Mouse (Mus musculus): ENCODE results near the gene Acod1.

Gene Acod1

DNA sequence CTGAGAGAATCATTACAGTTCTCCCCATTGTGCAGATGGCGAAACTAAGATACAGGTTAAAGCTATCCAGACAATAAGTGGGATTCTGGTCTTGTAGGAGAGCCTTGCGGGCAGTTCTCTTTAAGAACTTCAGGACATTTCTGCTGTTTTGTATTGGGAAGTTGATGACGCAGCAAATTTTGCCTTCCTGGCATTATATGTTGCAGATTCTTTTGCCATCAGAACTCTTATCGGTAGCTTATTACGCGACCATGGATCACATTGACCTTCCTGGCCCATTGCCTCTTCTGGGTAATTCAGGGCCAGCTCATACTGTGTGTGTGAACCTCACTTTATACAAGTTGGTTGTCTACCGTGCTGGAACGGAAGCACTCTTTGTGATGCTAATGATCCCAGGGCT lies 27.0 kb downstream of the Acod1 start:
- DNase-seq, result no peak

DNA sequence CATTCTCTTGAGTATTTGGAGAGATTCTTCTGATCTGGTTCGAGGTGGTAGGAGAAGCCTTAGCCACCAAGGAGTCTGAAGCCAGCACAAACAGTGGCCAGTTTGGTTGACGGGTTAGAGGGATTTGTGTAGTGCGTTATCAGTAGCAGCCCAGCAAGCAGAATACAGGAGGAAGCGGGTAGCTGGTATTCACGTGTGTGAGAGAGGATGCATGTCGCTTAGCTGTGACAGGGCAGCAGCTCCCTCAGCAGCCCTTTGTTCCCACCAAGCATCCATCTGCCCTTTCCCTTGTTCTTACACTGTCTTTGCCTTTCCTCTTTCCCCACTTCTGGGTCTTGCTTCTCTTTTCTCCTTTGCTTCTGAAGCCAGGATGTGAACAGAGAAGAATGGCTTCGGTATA lies 28.4 kb downstream of the Acod1 start:
- DNase-seq, result no peak

DNA sequence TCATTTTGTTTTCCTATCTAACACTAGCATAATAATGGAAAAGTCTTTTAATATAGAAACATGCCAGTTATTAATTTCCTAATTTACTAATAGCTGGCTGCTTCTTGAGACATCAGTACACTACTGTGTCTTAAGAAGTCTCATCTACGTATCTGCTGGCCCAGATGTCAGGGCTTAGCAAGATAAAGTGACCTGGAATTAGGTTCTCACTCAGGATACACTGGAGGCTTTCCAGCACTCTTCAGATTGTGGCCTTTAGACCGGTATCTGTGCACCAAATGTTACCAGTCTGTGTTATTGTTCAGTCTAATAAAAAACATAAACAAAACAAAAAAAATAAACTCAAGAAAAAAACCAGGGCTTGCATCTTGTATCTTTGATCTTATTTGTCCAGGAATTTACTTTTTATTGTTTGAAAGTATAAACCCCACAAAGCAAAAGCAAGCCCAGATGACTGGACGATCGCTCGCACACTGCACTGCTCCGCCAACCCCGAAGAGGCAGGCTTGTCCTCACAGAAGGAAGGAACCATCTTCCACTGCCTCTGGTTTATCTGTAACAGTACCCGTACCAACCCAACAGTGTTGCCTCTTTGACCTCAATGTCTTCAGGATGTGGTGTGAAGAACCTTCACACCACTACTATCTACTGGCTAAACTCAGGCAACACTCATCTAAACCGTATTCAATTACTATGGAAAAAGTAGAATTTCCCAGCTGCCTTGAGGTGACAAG lies 30.7 kb downstream of the Acod1 start:
- DNase-seq, result no peak

DNA sequence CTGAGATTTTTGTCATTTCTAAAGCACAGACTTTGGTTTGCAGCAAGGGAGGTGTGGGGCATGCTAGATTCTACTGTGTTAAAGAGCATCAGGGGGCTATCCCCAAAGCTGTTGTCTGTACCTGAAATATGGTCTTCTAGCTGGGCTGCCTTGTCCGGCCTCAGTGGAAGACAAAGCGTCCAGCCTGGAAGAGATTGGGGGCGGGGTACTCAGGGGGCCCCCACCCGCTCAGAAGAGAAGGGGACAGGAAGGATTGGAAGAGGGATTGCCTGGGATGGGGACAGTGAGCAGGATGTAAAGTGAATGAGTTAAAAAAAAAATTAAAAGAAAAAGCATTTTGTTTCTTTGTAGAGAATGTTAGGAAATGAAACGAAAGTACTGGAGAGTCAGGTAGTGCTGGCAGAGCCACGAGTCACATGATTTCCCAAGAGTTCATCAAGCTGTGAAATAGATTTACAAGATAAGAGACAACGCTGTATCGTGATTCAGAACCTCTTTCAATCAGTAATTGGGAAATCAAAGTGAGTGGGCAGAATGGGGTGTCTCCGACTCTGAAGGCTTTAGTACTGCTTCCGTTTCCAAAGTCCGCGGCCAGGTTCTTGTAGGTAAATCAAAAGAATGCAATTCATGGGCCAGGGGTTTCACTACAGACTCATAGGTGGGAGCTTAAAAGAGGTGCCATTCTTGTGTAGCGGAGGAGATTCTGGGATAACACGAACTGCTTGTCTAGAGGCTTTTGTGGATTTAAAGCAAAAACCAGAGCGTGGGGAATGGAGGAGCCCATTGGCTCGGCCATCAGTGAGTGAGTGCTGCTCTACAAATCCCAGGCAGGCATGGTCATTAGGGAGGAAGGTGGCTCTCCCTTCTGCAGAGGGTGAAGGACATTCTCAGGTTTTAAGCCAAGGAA lies 31.5 kb downstream of the Acod1 start:
- no peak for DNase-seq

DNA sequence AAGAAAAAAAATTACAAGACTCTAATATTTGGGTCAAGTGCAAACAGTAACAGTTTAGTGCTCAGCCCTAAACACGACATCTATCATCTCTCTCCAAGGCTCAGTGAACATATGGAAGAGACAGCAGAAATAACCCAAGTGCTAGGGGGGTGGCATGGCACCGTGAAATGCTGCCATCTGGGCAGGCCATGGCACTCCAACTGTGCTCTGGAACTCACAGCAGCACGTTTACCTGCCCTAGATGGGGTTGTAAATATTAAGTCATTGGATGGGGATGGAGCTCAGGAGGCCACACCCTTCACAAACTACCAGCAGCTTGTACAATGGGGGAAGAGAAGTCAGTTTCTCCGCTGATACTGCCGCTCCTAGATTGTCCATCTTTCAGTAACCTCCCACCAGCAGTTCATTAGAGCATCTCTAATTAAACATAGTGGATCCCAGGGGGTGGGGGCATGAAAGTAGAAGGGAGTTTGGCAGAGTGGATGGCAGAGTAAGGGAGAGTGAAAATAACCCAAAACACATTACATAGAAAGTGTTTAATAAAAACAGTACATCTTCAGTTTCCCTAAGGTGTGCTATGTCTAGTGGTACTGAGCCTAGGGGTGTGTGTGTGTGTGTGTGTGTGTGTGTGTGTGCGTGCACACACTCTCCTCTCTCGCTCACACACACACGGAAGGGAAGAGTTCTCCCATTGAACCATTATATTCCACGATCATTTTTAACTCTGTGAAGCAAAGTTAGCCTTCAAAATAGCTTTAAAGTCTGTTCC lies 32.6 kb downstream of the Acod1 start:
- DNase-seq, result no peak

DNA sequence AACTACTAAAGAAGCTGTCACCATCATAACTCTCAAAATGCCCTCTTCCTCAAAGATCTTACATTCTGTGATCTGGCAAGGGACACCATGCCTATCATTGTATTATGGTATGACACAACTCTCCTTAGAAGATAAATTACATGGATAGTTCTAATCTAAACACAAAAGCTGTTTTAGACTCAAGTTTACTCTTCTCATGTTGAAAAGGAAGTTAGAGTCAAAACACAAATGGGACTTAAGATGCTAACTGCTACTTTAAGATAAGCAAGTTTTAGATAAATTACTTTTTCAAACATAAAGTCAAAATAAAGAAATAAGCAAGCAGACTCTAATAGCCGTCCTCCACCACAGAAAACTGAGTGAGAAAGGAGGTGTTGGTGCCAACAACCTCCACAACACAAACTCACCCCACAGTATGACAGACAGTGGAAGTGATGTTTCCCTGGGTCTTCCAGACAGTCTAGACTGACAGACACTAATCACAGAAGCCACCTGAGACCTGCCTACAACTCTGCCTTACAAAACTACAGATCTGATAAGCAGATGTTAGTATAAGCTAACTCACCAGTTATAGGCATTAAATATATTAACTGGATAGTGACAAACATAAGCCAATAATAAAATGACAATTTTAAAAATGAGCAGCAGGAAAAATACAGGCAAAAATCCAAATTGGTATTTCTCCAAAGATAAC lies 39.2 kb downstream of the Acod1 start:
- DNase-seq, result no peak

DNA sequence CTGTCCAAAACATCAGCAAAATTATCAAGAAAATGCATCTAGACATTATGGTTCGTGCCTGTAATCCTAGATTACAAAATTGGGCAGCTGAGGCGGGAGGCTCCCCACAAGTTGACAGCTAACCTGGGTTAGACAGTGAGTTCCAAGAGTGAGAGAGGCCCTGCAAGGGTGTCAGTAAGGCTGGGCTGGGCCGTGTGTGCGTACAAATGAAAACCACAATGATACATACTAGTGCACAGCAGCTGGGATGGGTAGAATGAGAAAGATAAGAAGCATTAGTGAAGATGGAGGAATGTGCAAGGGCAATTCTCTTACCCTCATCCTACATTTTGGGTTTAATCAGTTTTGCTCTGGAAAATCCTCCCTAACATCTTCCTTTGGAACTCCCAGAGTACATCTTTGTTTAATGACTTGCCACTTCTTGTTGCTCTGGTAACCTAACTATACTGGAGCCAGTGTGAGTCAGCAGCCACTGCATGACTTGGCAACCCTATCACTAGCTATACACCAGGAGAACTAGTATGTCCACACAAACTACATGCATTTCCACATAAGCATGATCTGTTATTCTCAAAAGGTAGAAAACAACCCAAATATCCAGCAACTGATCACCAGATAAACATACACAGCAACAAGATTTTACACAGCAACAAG lies 40.0 kb downstream of the Acod1 start:
- no peak for DNase-seq

DNA sequence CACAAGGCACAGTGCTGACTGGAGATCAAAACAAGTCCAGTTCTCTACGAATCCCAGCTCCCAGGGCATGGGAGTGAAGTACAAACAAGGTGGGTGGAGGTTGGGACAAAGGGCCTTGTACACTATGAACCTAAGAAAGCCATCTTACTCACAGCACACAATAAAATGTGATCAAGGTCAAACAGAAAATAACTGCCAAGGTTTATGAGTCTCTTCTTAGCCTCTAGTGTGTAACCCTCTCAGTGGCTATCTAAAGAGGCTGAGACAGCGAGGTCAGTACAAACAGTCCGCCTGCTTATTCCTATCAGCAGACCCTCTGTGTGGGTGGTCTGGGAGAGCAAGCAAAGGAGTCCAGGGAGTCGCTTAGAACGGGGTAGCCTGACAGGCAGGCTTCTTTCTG lies 41.1 kb downstream of the Acod1 start:
- no peak for DNase-seq

DNA sequence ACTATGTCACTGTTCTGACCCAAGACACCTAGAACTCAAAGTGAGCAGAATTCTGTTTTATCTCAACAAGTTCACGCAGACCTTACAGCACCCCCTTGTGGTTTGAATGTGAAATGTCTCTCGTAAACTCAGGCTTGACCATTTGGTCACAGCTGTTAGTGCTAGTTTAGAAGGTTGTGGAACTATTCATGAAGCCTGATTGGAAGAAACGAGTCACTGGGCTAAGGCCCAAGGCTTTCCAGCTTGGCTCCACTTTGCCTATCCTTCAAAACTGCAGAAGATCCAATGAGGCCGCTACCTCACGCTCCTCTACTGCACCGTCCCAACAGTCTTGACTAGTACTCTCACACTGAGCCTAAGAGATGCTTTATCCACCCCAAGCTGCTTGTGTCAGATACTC lies 41.8 kb downstream of the Acod1 start:
- DNase-seq, result peak; percentile 46 to 61

DNA sequence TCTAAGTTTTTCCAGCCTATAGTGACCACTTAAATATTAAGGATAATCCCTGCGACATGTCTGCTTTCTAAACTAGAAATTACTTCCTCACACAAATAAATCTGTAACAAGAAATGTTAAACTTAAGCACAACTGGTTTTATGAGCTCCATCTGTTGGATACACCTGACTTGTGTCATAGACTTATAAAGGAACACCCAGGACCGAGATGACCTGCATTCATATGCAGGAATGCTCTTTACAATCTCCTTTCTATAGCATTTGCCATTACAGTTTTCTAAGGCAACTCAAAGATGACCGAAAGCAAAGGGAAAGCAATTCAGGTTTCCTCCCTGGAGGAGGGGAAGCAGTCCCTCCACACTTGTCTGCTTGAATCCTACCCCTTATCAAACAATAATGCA lies 46.5 kb downstream of the Acod1 start:
- DNase-seq, result no peak

DNA sequence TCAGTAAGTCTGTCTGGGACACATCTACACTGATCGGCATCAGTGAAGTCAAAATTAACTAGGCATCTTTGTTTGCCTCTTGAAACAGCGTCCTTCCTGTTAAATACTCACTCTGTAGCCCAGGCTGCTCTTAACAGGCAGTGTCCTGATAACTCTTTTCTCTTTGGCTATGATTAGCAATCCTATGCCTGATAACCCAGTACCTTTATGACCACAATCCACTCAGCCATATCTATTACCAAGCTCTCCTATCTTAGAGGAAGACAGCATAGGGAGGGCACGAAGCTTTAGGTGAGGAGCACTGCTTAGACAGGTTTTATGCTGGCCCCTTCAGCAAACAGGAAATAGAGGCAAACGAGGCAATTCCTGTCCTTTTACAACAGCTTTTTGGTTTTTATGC lies 46.9 kb downstream of the Acod1 start:
- no peak for DNase-seq

DNA sequence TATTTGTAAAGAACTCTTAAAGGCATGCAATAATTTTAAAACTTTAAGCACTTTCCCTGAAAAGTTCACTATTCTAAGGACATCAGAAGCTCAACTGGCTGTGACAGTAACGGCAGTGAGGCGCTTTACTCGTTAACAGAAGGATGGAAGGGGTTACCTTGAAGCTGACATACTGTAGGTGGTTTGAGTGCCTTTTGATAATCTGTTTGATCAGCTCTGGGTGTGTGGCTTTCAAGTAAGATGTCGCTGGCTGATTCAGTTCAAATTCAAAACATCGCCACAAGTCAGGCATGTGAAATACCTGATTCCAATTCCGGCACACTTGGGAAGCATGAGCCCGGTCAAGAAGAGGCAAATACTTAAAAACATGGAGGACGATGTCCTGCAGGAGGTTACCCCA lies 48.3 kb downstream of the Acod1 start:
- no peak for DNase-seq

DNA sequence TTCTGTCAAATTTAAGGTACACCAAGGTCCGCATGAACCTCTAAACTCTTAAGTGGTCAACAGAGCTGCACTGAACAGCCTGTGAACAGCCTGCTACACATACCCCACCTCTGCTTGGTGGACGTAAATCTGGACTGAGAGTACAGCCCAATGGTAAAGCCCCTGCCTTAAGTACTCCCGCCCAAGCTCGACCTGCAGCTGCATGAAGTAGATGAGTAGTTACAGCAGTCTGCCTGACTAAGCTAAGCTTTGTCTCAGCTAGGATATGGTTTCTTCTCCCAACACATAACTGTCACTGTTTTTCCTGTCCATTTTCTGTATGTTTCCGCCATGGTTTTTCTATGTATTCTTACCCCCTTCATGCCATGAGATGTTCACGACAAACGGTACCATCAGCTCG lies 49.0 kb downstream of the Acod1 start:
- DNase-seq, result no peak

DNA sequence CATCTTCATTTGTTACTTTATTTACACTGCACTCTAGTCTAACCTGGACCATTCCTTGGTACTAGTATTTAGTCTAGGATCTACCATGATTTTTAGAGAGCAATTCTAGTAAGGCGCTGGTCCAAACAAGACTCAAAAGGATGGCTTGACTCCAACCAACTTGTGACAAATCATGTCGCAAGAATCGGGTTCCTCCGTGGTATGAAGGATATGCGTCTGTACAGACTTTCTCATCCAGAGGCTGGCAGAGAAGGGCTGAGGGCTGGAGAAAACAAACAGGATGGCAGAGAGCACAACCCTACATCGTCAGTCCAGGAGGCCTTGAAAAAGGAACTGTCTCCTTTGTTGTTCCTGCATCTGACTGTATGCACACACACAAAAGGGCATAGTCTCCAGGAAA lies 49.8 kb downstream of the Acod1 start:
- DNase-seq, result no peak

DNA sequence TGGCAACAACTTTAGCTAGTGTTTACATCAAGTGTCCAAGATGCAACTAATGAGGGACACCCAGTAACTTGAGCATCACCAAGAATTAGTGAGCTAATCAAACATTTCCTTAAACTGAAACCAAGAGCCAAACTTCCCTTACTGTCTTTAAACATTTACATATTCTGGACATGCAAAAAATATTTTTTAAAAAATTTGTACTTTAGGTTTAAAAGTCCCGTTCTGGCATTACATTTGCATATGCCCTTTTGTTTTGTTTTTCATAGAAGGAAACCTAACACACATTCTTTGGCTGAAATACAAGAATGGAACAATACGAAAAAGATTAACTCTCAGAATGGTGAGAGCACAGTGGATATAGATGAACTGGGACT lies 51.4 kb downstream of the Acod1 start:
- no peak for DNase-seq

DNA sequence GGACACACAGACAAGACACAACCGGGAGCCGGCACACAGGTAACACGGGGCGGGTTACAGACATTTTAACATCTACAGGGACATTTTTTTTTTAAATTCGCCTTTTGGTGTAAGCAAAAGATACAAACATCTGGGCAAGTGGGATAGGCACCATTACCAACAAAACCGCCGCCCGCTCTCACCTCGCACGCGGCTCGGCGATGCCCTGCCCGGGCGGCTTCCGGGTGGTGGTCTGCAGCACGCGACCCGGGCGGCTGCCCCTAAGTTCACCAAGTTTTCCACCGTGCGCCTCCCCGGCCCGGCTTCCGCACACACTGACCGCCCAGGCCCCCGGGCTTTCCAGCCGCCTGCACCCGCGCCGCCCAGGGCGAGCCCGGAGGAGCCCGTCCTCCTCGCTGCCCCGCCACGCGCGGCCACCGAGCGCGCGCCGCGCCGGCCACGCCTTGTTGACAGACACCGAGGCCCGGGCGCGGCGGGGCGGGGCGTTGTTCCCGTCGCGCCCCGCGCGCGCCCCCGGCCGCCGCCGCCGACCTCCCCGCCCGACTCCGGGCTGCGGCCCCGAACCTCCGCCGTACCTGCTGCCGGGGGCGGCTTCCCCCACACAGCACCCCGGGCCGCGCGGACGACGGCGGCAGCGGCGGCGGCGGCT lies 51.9 kb downstream of the Acod1 start:
- peak; percentile 90 to 94 for DNase-seq

DNA sequence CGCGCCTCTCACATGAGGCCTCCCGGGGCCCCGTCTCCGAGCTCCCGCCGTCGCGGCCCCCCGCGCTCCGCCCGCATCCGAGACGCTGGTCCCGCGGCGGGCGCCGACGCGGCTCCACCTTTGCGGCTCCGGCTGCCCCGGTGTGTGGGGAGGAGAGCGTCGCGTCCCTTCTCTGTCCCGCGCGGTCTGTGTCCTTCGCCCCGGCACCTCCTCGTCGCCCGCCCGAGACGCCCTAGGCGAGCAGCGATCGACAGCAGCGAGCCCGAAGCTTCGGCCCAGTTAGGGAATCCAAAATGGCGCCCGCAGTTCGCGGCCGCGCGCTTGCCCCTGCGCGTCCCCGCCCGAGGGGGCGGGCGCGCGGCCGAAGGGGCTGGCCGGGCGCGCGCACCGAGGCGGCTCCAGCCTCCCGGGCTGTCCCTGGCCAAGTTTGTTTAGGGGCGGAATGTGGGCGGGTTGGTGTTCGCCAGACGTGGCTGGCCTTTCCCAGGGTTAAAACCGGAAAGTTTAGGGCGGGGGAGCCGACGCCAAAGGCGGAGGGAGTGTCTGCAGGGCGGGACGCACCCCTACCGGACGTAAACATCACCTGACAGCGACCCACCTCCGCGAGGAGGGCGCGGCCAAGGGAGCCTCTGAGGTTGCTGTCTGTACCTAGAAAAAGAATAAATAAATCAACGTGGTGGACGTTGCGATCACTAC lies 52.6 kb downstream of the Acod1 start, which contains the start of gene Fbxl3:
Gene Fbxl3 (minus strand): TSS at position 329 of the 696 bp plus-strand sequence.
- peak; percentile 90 to 94 for DNase-seq

DNA sequence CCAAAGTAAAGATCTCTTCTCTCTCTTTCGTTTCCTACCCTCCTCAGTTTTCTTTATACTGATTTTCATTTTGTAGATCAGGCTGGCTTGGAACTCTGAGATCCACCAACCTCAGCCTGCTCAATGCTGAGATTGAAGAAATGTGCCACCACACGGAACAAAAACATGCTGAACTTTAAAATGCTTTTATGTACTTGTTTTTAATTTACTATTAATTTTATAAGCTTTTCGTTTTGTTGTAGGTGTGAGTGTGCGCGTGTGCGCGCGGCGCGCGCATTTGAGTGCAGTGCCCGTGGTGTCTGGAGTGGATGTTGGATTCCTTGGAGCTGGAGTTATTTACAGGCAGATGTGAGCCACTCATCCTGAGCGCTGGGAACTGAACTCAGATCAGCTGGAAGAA lies 53.5 kb downstream of the Acod1 start:
- no peak for DNase-seq

DNA sequence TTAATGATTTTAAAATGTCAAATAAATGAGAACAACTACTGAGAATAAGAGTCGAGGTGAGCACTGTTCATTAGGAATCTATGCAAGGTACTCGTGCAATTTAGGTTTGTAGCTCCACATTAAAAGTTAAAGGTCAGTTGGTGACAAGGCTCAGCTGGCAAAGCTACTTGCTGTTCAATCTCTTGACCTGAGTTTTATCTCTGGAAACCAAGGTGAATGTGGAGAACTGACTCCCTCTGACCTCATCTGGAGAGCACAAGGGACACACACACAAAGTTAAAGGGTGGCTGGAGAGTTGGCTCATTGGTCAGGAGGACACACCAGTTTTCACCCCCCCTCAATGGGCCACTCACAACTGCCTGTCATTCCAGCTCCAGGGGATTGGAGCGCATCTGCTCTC lies 54.4 kb downstream of the Acod1 start:
- DNase-seq, result no peak

DNA sequence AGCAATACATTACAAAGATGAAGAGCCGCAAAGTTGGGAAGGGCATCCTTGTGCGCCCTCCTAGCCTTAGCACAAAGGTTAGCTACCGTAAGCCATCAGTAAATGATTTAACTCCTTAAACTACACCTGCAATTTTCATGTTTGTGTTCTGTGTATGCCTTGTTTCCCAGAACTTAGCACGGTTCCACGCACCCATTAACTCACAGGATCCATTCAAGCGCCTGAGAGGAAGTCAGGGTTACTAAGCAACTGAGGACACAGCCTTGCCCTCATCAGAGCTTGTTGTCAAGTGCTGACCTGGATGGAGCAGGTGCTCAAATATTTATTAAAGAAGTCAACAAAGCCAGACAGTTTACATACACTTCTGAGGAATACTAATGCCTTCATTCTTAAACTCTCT lies 55.5 kb downstream of the Acod1 start:
- DNase-seq, result peak in 1 of 2 experiments; percentile 30

DNA sequence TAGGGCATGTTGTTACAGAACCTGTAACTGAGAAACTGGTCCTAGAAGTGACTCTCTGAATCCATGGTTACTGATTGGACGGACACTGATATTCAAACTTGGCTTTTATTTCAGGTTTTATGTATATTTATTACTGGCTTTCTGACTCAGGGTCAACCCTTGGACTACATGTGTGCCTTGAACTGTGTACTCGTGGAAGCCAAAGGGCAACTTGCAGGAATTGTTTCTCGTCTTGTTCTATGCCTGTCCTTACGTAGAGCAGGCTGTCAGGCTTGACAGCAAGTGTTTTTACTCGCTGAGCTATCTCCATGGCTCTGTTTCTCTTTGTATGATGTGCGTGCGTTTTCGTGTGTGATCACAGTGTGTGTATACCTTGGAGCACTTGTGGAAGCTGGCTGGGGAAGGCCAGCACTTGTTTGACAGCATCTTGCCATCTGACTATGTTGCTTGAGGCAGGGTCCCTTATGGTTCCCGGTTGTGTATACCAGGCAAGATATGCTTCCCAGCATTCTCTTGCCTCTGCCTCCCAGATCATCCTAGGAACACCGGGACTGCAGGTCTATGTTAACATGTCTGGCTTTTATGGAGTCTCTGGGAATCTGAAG lies 56.1 kb downstream of the Acod1 start:
- DNase-seq, result no peak

All from kidney, postnatal 4 days (tissue).